Mouse (Mus musculus) ES-E14 (cell line): Measurements from ENCODE around the gene Gm20532. TPM values are rescaled to one million over a fixed set of nuclear protein-coding genes. Genes with fewer than 3 reads are reported as not detected.

Experiments used
- DNase-seq: peaks from one replicate; pipeline ENCODE4 v3.0.0-alpha.2; 2013; ENCODE audit warnings: low read depth, low spot score
- H3K27ac ChIP-seq: 2 replicates; pipeline ENCODE4 v1.5.1; 2012; ENCODE audit warnings: low read depth, mild to moderate bottlenecking, low read length, moderate library complexity, mixed read lengths; ENCODE audit not compliant: poor library complexity, insufficient read depth, severe bottlenecking
- H3K36me3 ChIP-seq: 2 replicates; pipeline ENCODE4 v1.6.1; 2012; ENCODE audit warnings: mild to moderate bottlenecking, low read length, moderate library complexity, mixed read lengths; ENCODE audit not compliant: control insufficient read depth, poor library complexity, insufficient read depth, severe bottlenecking
- H3K4me1 ChIP-seq, 2 experiments: fragments of 150-350 bp in 1 of 2; sonication (generic) in 1 of 2; 2 replicates each; pipeline ENCODE4 v1.6.1; 2012; ENCODE audit warnings: low read length in 2 of 2, mild to moderate bottlenecking in 1 of 2, mixed read lengths in 1 of 2; ENCODE audit not compliant: control insufficient read depth in 2 of 2, insufficient read depth in 2 of 2, poor library complexity in 1 of 2
- H3K4me3 ChIP-seq, 2 experiments: fragments of 150-350 bp in 1 of 2; sonication (generic) in 1 of 2; 2 replicates each; pipeline ENCODE4 v1.5.1; 2012; ENCODE audit warnings: low read length in 2 of 2, low read depth in 1 of 2, mild to moderate bottlenecking in 1 of 2, mixed read lengths in 1 of 2; ENCODE audit not compliant: insufficient read depth in 1 of 2, poor library complexity in 1 of 2, severe bottlenecking in 1 of 2
- H3K9ac ChIP-seq: 2 replicates; pipeline ENCODE4 v1.6.1; 2012; ENCODE audit warnings: low read depth, mild to moderate bottlenecking, low read length, mixed read lengths; ENCODE audit not compliant: poor library complexity, insufficient read depth, severe bottlenecking
- H3K9me3 ChIP-seq: fragments of 150-350 bp; sonication (generic); 2 replicates; pipeline ENCODE4 v1.6.1; 2012; ENCODE audit warnings: low read depth, mild to moderate bottlenecking, low read length; ENCODE audit not compliant: control insufficient read depth, insufficient read depth
- CHD2 ChIP-seq: IDR thresholded peaks from 2 replicates; pipeline ENCODE4 v1.6.1; 2014; ENCODE audit warnings: mild to moderate bottlenecking, low read depth, low read length, inconsistent platforms
- HCFC1 ChIP-seq: IDR thresholded peaks from 2 replicates; pipeline ENCODE4 v1.6.1; 2012; ENCODE audit warnings: low read length, inconsistent platforms, borderline replicate concordance; ENCODE audit not compliant: insufficient read depth
- MAFK ChIP-seq: IDR thresholded peaks from 2 replicates; pipeline ENCODE4 v1.6.1; 2014; ENCODE audit warnings: mild to moderate bottlenecking, low read depth, low read length, inconsistent platforms; ENCODE audit not compliant: insufficient read depth
- ZC3H11A ChIP-seq: IDR thresholded peaks from 2 replicates; pipeline ENCODE4 v1.6.1; 2012; ENCODE audit warnings: low read depth, mild to moderate bottlenecking, inconsistent platforms, low read length, borderline replicate concordance
- ZNF384 ChIP-seq: IDR thresholded peaks from 2 replicates; pipeline ENCODE4 v1.6.1; 2012; ENCODE audit warnings: low read depth, low read length, inconsistent platforms
- in situ Hi-C, 2 experiments: fragments of 600-800 bp; cut with MboI; formaldehyde crosslinking; loops; one replicate each; pipeline ENCODE4 v1.15.1; 2025; ENCODE audit warnings: low sequenced_read_pairs in 2 of 2, inconsistent platforms in 1 of 2; ENCODE audit not compliant: unreplicated experiment in 2 of 2
- total RNA-seq: library from RNA; depleted of rRNA; stranded (reverse); fragments of 300-350 nt; gene quantifications from 2 replicates; pipeline ENCODE4 v1.2.3, GENCODE M21; 2012

The Gm20532 gene
- total RNA-seq, 1 experiment = not detected

GRCm38 (mm10) chr2:26635489-26636324 lies 49.3 kb downstream of the Gm20532 start:
- in situ Hi-C loops = no loop called here
- Histone ChIP-seq H3K4me3 (no peak overlapping the region), H3K27ac (peak overlapping the region; percentile 42; the same call in 1 of the 2 replicates), H3K4me1 (peaks cover 0 to 12% of the 10 kb centered on the region in 2 experiments; a peak in 1 of 4 replicates), H3K9me3 (no peaks in the 10 kb centered on the region), H3K9ac (peak overlapping the region; percentile 6; the same call in 1 of the 2 replicates), H3K36me3 (peaks cover 49% of the 10 kb centered on the region)
- TF ChIP-seq MAFK (no peak), ZC3H11A (no peak), CHD2 (0 out of 2 replicates have a peak, but pooled peaks have one; percentile 18)
- DNase-seq = no peak

- no peak for DNase-seq
- TF ChIP-seq MAFK (no peak), ZC3H11A (no peak), CHD2 (no peak), ZNF384 (no peak), HCFC1 (no peak)
- peak overlapping the region; percentile 6; the same call in 1 of the 2 replicates for H3K9ac ChIP-seq
- H3K9me3 ChIP-seq = no peaks in the 10 kb centered on the region
- peak overlapping the region; percentile 42; the same call in 1 of the 2 replicates for H3K27ac ChIP-seq
- in situ Hi-C loops = no loop called here
- peaks cover 0 to 14% of the 10 kb centered on the region in 2 experiments; a peak in 1 of 4 replicates for H3K4me1 ChIP-seq
- H3K36me3 ChIP-seq = peaks cover 49% of the 10 kb centered on the region
- no peak overlapping the region for H3K4me3 ChIP-seq
Observed at GRCm38 (mm10) chr2:26636325-26636635, 49.8 kb downstream of the Gm20532 start.

GRCm38 (mm10) chr2:26637316-26637932 lies 51.0 kb downstream of the Gm20532 start:
- in situ Hi-C loops = no loop called here
- Histone ChIP-seq H3K27ac (peak overlapping the region; percentile 41), H3K36me3 (peaks cover 49% of the 10 kb centered on the region), H3K4me1 (peaks cover 0 to 14% of the 10 kb centered on the region in 2 experiments; a peak in 1 of 4 replicates), H3K4me3 (peak overlapping the region in 1 of 2 experiments; percentile 86; a peak in 2 of 4 replicates), H3K9me3 (no peaks in the 10 kb centered on the region), H3K9ac (peak overlapping the region; percentile 99)
- TF ChIP-seq ZNF384 (no peak), MAFK (peak; percentile 69)
- no peak for DNase-seq

- peak overlapping the region; percentile 99 for H3K9ac ChIP-seq
- H3K27ac ChIP-seq = peak overlapping the region; percentile 73
- peaks cover 0 to 14% of the 10 kb centered on the region in 2 experiments; a peak in 1 of 4 replicates for H3K4me1 ChIP-seq
- no peaks in the 10 kb centered on the region for H3K9me3 ChIP-seq
- peak overlapping the region; percentile 86 to 89; a peak in 3 of 4 replicates for H3K4me3 ChIP-seq
- DNase-seq = no peak
- in situ Hi-C loops = no loop called here
- H3K36me3 ChIP-seq = peaks cover 49% of the 10 kb centered on the region
- TF ChIP-seq ZC3H11A = no peak
- TF ChIP-seq CHD2 = no peak
- TF ChIP-seq MAFK = no peak
- no peak for TF ChIP-seq ZNF384
- TF ChIP-seq HCFC1 = no peak
Observed at GRCm38 (mm10) chr2:26638039-26638438, 51.6 kb downstream of the Gm20532 start.
